Mouse (Mus musculus) intestine, postnatal 0 days (tissue): ENCODE results near the gene Hspa14. TPM values are rescaled to one million over a fixed set of nuclear protein-coding genes. Genes with fewer than 3 reads are reported as not detected.

Experiments
- ATAC-seq: fragments of 200-750 bp; cut with Nextera tagmentation; 2 replicates; pipeline ENCODE4 v1.8.0; 2017; ENCODE audit warnings: mild to moderate bottlenecking, moderate TSS enrichment, moderate library complexity
- H3K27ac ChIP-seq: fragments of 300-500 bp; sonication (generic); 2 replicates; pipeline ENCODE4 v1.5.1; 2014; ENCODE audit warnings: mild to moderate bottlenecking, low read depth, low read length, moderate library complexity
- H3K27me3 ChIP-seq: fragments of 300-500 bp; sonication (generic); replicated peaks from 2 replicates; pipeline ENCODE4 v1.6.1; 2014; ENCODE audit warnings: low read length, mixed read lengths; ENCODE audit not compliant: control insufficient read depth, insufficient read depth
- H3K36me3 ChIP-seq: fragments of 300-500 bp; sonication (generic); 2 replicates; pipeline ENCODE4 v1.6.1; 2014; ENCODE audit warnings: mild to moderate bottlenecking, moderate library complexity; ENCODE audit not compliant: control insufficient read depth, insufficient read depth
- H3K4me1 ChIP-seq: fragments of 300-500 bp; sonication (generic); replicated peaks from 2 replicates; pipeline ENCODE4 v1.6.1; 2014; ENCODE audit warnings: antibody characterized with exemption, low read length, mixed read lengths; ENCODE audit not compliant: control insufficient read depth, insufficient read depth
- H3K4me2 ChIP-seq: fragments of 300-500 bp; sonication (generic); replicated peaks from 2 replicates; pipeline ENCODE4 v1.6.1; 2014; ENCODE audit warnings: low read depth, mild to moderate bottlenecking, moderate library complexity
- H3K4me3 ChIP-seq: fragments of 300-500 bp; sonication (generic); 2 replicates; pipeline ENCODE4 v1.5.1; 2014; ENCODE audit warnings: low read depth, low read length
- H3K9ac ChIP-seq: fragments of 300-500 bp; sonication (generic); 2 replicates; pipeline ENCODE4 v1.6.1; 2014; ENCODE audit warnings: mild to moderate bottlenecking, low read depth, low read length
- H3K9me3 ChIP-seq: fragments of 300-500 bp; sonication (generic); 2 replicates; pipeline ENCODE4 v1.6.1; 2016; ENCODE audit warnings: mixed run types; ENCODE audit not compliant: control insufficient read depth
- CTCF ChIP-seq: sonication (generic); IDR thresholded peaks from 2 replicates; pipeline ENCODE4 v1.5.1; 2016; ENCODE audit warnings: low read depth, mild to moderate bottlenecking, control low read depth, antibody characterized with exemption, moderate library complexity
- WGBS: fragments of 180-500 bp; shearing (Covaris S2); extraction: QIAGEN DNeasy Blood & Tissue Kit; methylation state at CpG from one replicate; pipeline ENCODE4 v1.1.7; 2014; 5-methylcytosine and 5-hydroxymethylcytosine counted together
- polyA plus RNA-seq: library from polyadenylated mRNA; unstranded; fragments of >200 nt; fragmentation: Nextera tagmentation; extraction: Ambion mirVana; gene quantifications from 2 replicates; pipeline ENCODE4 v1.2.1, GENCODE M21; 2015

The Hspa14 gene
- polyA plus RNA-seq, 1 experiment from 2014 or later = 39.9 TPM

GRCm38 (mm10) chr2:3444206-3444605, 68.4 kb downstream of the Hspa14 start:
- Histone ChIP-seq H3K4me1 (no peaks in the 10 kb centered on the region), H3K27me3 (no peaks in the 10 kb centered on the region), H3K27ac (no peak overlapping the region), H3K9me3 (no peaks in the 10 kb centered on the region), H3K9ac (no peak overlapping the region), H3K4me2 (no peak overlapping the region), H3K4me3 (no peak overlapping the region), H3K36me3 (peaks cover 31% of the 10 kb centered on the region)
- TF ChIP-seq CTCF = no peak
- no peak for ATAC-seq
- 67% methylated on average over 7 of the region's 7 CpGs for WGBS

Other genes starting within 250 kb of the Hspa14 start
- gene Nmt2, start 228.6 kb downstream of the Hspa14 start, polyA plus RNA-seq = 20.0 and 21.0 TPM in 2 replicates
- 15.4 and 15.6 TPM in 2 replicates for gene Rpp38, start 180.2 kb downstream of the Hspa14 start, polyA plus RNA-seq
- 0.40 and 0.63 TPM in 2 replicates for gene Acbd7, start 176.6 kb downstream of the Hspa14 start, polyA plus RNA-seq
- 2.9 and 3.1 TPM in 2 replicates for gene Olah, start 115.6 kb downstream of the Hspa14 start, polyA plus RNA-seq
- 0.43 TPM in 1 of 2 replicates, not detected in the other for gene Meig1, start 90.2 kb downstream of the Hspa14 start, polyA plus RNA-seq
- gene Dclre1c, start 88.7 kb downstream of the Hspa14 start, polyA plus RNA-seq = 3.5 and 3.9 TPM in 2 replicates
- 2.8 and 3.1 TPM in 2 replicates for gene Suv39h2, start 37.8 kb downstream of the Hspa14 start, polyA plus RNA-seq
- gene Gm45902, start within 50 bp of the Hspa14 start, polyA plus RNA-seq = 0.85 and 0.97 TPM in 2 replicates
- gene Cdnf, start 216 bp upstream of the Hspa14 start, polyA plus RNA-seq = 0.16 and 0.22 TPM in 2 replicates
- gene Fam107b, start 57.7 kb upstream of the Hspa14 start, polyA plus RNA-seq = 17.2 and 21.8 TPM in 2 replicates